Mouse (Mus musculus) heart, postnatal 0 days (tissue): Measurements from ENCODE around the gene Prdm2. TPM values are rescaled to one million over a fixed set of nuclear protein-coding genes. Genes with fewer than 3 reads are reported as not detected.

ENCODE experiments used
- ATAC-seq: fragments of 200-750 bp; cut with Nextera tagmentation; 2 replicates; pipeline ENCODE4 v1.8.0; 2017; ENCODE audit warnings: low read depth, moderate number of reproducible peaks, moderate library complexity; ENCODE audit not compliant: insufficient read depth
- DNase-seq: peaks from one replicate; pipeline ENCODE4 v3.0.0-alpha.2; 2016; ENCODE audit warnings: low spot score
- H3K27ac ChIP-seq: fragments of 300-500 bp; sonication (generic); 2 replicates; pipeline ENCODE4 v1.5.1; 2014; ENCODE audit warnings: low read depth, mild to moderate bottlenecking
- H3K27me3 ChIP-seq: fragments of 300-500 bp; sonication (generic); 2 replicates; pipeline ENCODE4 v1.6.1; 2014; ENCODE audit warnings: low read length, mixed read lengths; ENCODE audit not compliant: control insufficient read depth, insufficient read depth
- H3K36me3 ChIP-seq: fragments of 300-500 bp; sonication (generic); replicated peaks from 2 replicates; pipeline ENCODE4 v1.6.1; 2014; ENCODE audit warnings: low read length, mixed read lengths; ENCODE audit not compliant: control insufficient read depth, insufficient read depth
- H3K4me1 ChIP-seq: fragments of 300-500 bp; sonication (generic); 2 replicates; pipeline ENCODE4 v1.6.1; 2014; ENCODE audit warnings: antibody characterized with exemption; ENCODE audit not compliant: control insufficient read depth, insufficient read depth
- H3K4me2 ChIP-seq: fragments of 300-500 bp; sonication (generic); 2 replicates; pipeline ENCODE4 v1.6.1; 2014; ENCODE audit warnings: low read depth, mild to moderate bottlenecking, low read length, moderate library complexity
- H3K4me3 ChIP-seq: fragments of 300-500 bp; sonication (generic); 2 replicates; pipeline ENCODE4 v1.5.1; 2014; ENCODE audit warnings: low read depth, low read length
- H3K9ac ChIP-seq: fragments of 300-500 bp; sonication (generic); replicated peaks from 2 replicates; pipeline ENCODE4 v1.6.1; 2014; ENCODE audit warnings: low read depth, low read length, mixed read lengths
- H3K9me3 ChIP-seq: fragments of 300-500 bp; sonication (generic); replicated peaks from 2 replicates; pipeline ENCODE4 v1.6.1; 2016; ENCODE audit warnings: low read length; ENCODE audit not compliant: control insufficient read depth
- CTCF ChIP-seq: IDR thresholded peaks from 2 replicates; pipeline ENCODE4 v1.5.1; 2016; ENCODE audit warnings: antibody characterized with exemption, control low read depth, low read depth
- EP300 ChIP-seq: IDR thresholded peaks from 2 replicates; pipeline ENCODE4 v1.6.1; 2016; ENCODE audit warnings: antibody characterized with exemption, low read depth
- WGBS: fragments of 180-500 bp; shearing (Covaris S2); extraction: QIAGEN DNeasy Blood & Tissue Kit; methylation state at CpG from one replicate; pipeline ENCODE4 v1.1.7; 2014; 5-methylcytosine and 5-hydroxymethylcytosine counted together
- polyA plus RNA-seq: library from polyadenylated mRNA; unstranded; fragments of >200 nt; fragmentation: Nextera tagmentation; extraction: Ambion mirVana; gene quantifications from 2 replicates; pipeline ENCODE4 v1.2.1, GENCODE M21; 2015
- total RNA-seq: library from RNA; depleted of rRNA; stranded (reverse); fragments of >200 nt; gene quantifications from 2 replicates; pipeline ENCODE4 v1.2.3, GENCODE M21; 2014; ENCODE audit warnings: low replicate concordance

Prdm2 gene
- total and polyA plus RNA-seq, 2 experiments from 2014 or later, result 5.5 to 5.8 TPM

DNA sequence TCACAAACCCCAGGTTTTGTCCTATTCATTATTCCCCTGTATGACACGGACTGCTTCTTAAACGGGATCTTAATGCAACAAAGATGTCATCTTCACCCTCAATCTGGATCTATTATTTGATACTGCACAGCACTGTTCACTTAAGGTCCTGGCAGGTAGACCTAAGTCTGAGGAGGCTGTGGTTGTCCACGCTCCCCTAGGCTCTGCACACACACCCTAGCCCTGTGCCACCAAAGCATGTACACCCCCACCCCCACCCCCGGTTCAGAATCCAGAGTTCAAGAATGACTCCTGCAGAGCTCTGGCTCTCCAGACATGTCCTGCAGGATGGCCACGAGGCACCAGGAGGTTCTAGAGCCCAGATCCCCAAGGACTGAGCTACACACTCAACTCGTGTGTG, 87.5 kb downstream of the Prdm2 start:
- ATAC-seq, result no peak
- Histone ChIP-seq H3K4me2 (no peak overlapping the region), H3K9me3 (no peaks in the 10 kb centered on the region), H3K9ac (no peak overlapping the region), H3K27ac (no peak overlapping the region), H3K27me3 (no peaks in the 10 kb centered on the region), H3K4me3 (no peak overlapping the region), H3K4me1 (peaks cover 10% of the 10 kb centered on the region), H3K36me3 (peaks cover 24% of the 10 kb centered on the region)
- TF ChIP-seq EP300 (no peak), CTCF (no peak)
- WGBS, result 76% methylated on average over 6 of the region's 6 CpGs
- DNase-seq, result no peak

- Histone ChIP-seq H3K9me3 (no peaks in the 10 kb centered on the region), H3K27me3 (no peaks in the 10 kb centered on the region), H3K9ac (no peak overlapping the region), H3K4me2 (no peak overlapping the region), H3K27ac (no peak overlapping the region), H3K36me3 (peaks cover 10% of the 10 kb centered on the region), H3K4me1 (peaks cover 12% of the 10 kb centered on the region), H3K4me3 (no peak overlapping the region)
- ATAC-seq, result peak; percentile 71
- TF ChIP-seq CTCF, result no peak
- no peak for TF ChIP-seq EP300
- WGBS, result 46% methylated on average over 10 of the region's 10 CpGs
- peak; percentile 25 for DNase-seq
Observed at GRCm38 (mm10) chr4:143123043-143123442, 89.8 kb downstream of the Prdm2 start.

DNA sequence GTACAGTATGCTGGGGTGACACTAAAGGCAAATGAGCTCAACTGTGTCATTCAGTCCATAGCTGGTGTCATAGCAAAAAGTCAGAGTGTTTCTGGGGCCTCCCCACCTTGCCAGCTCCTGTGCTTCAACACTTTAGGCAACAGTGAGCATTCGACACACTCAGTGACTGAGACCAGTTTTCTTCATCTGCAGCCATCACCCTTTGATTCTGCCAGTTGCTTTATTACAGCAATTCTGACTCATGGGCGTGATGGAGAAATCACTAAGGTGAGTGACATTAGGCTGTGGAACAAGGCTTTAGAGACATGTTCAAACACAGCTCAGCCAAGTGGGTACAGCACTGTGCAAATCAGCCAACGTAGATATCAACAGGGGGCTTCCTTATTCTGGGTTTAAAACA, 91.6 kb downstream of the Prdm2 start:
- ATAC-seq (no peak), DNase-seq (no peak)
- H3K27ac ChIP-seq, result no peak overlapping the region
- peaks cover 12% of the 10 kb centered on the region for H3K4me1 ChIP-seq
- no peak overlapping the region for H3K4me3 ChIP-seq
- 90% methylated on average over 3 of the region's 3 CpGs for WGBS
- no peaks in the 10 kb centered on the region for H3K9me3 ChIP-seq
- TF ChIP-seq CTCF (no peak), EP300 (no peak)
- H3K36me3 ChIP-seq, result peaks cover 6% of the 10 kb centered on the region
- H3K27me3 ChIP-seq, result no peaks in the 10 kb centered on the region
- no peak overlapping the region for H3K4me2 ChIP-seq
- H3K9ac ChIP-seq, result no peak overlapping the region

GRCm38 (mm10) chr4:143120008-143120407, 92.8 kb downstream of the Prdm2 start:
- no peak overlapping the region for H3K4me3 ChIP-seq
- ATAC-seq (peak; percentile 56), DNase-seq (peak; percentile 43)
- no peaks in the 10 kb centered on the region for H3K9me3 ChIP-seq
- TF ChIP-seq EP300 (no peak), CTCF (no peak)
- H3K4me1 ChIP-seq, result peaks cover 12% of the 10 kb centered on the region
- H3K4me2 ChIP-seq, result no peak overlapping the region
- no peaks in the 10 kb centered on the region for H3K27me3 ChIP-seq
- no peak overlapping the region for H3K9ac ChIP-seq
- 53% methylated on average over 8 of the region's 8 CpGs for WGBS
- no peak overlapping the region for H3K27ac ChIP-seq
- H3K36me3 ChIP-seq, result peaks cover 4% of the 10 kb centered on the region

GRCm38 (mm10) chr4:143118843-143119242, 94.0 kb downstream of the Prdm2 start:
- Histone ChIP-seq H3K4me3 (no peak overlapping the region), H3K4me1 (peaks cover 12% of the 10 kb centered on the region), H3K4me2 (no peak overlapping the region), H3K9me3 (no peaks in the 10 kb centered on the region), H3K9ac (no peak overlapping the region), H3K36me3 (peaks cover 4% of the 10 kb centered on the region), H3K27me3 (no peaks in the 10 kb centered on the region), H3K27ac (peak overlapping the region; percentile 9; the same call in 1 of the 2 replicates)
- peak; percentile 40; the same call in 1 of the 2 replicates for ATAC-seq
- 34% methylated on average over 4 of the region's 4 CpGs for WGBS
- TF ChIP-seq EP300 (no peak), CTCF (no peak)
- peak; percentile 24 for DNase-seq

GRCm38 (mm10) chr4:143115851-143116250, 96.9 kb downstream of the Prdm2 start:
- no peak for DNase-seq
- no peak for ATAC-seq
- TF ChIP-seq CTCF (no peak), EP300 (no peak)
- Histone ChIP-seq H3K9me3 (no peaks in the 10 kb centered on the region), H3K27me3 (no peaks in the 10 kb centered on the region), H3K36me3 (peaks cover 9% of the 10 kb centered on the region), H3K27ac (no peak overlapping the region), H3K4me1 (peaks cover 5% of the 10 kb centered on the region), H3K9ac (no peak overlapping the region), H3K4me2 (no peak overlapping the region), H3K4me3 (no peak overlapping the region)
- WGBS, result 66% methylated on average over 12 of the region's 12 CpGs
